Mouse (Mus musculus): ENCODE measurements around the gene Zscan21. TPM values are rescaled to one million over a fixed set of nuclear protein-coding genes. Genes with fewer than 3 reads are reported as not detected.
A peak's percentile ranks its signal among the peaks of the same experiment; 100 is the strongest.

Gene Zscan21
- 40.0 and 40.4 TPM in 2 replicates for polyA plus RNA-seq (2014; fragmentation: Nextera tagmentation; extraction: Ambion mirVana)

GRCm38 (mm10) chr5:138116255-138117198, at the start of gene Zscan21:
Gene Zscan21 (plus strand): TSS chr5:138116903.
- 7% methylated on average over 38 of the region's 38 CpGs for WGBS
- peaks cover 12% of the 10 kb centered on the region; the same call in 1 of the 2 replicates for H3K36me3 ChIP-seq (ENCODE audit: control insufficient read depth, insufficient read depth, low read length)
- no peaks in the 10 kb centered on the region for H3K27me3 ChIP-seq (ENCODE audit: control insufficient read depth, insufficient read depth, low read length)
- peak; percentile 91 for ATAC-seq (ENCODE audit: insufficient number of reproducible peaks, insufficient read depth, low FRiP score, low read depth)
- no peaks in the 10 kb centered on the region for H3K9me3 ChIP-seq (ENCODE audit: control insufficient read depth, low read length)
- peak within 1 kb of the TSS; percentile 87 to 94 for H3K27ac ChIP-seq (replicated peaks in 1 of 2; ENCODE audit: control insufficient read depth in 1 of 2, insufficient read depth in 1 of 2, low read depth in 2 of 2, low read length in 2 of 2)
- peaks cover 2 to 10% of the 10 kb centered on the region in 2 experiments; a peak in 3 of 4 replicates for H3K4me1 ChIP-seq (ENCODE audit: control insufficient read depth in 2 of 2, insufficient read depth in 2 of 2, low read length in 2 of 2)
- H3K9ac ChIP-seq (ENCODE audit: low read length) = peak within 1 kb of the TSS; percentile 87
- peak within 1 kb of the TSS; percentile 87 for H3K4me2 ChIP-seq (ENCODE audit: low read length)
- H3K4me3 ChIP-seq (ENCODE audit: control insufficient read depth in 1 of 2, insufficient read depth in 1 of 2, low read depth in 1 of 2, low read length in 2 of 2) = peak within 1 kb of the TSS; percentile 64 to 66

GRCm38 (mm10) chr5:138073803-138074202, 42.9 kb upstream of the Zscan21 start:
- Histone ChIP-seq H3K27ac (replicated peaks in 1 of 2; ENCODE audit: control insufficient read depth in 1 of 2, insufficient read depth in 1 of 2, low read depth in 2 of 2, low read length in 2 of 2) (no peak overlapping the region), H3K36me3 (ENCODE audit: control insufficient read depth, insufficient read depth, low read length) (no peaks in the 10 kb centered on the region), H3K4me1 (ENCODE audit: control insufficient read depth in 2 of 2, insufficient read depth in 2 of 2, low read length in 2 of 2) (no peaks in the 10 kb centered on the region), H3K9me3 (ENCODE audit: control insufficient read depth, low read length) (no peaks in the 10 kb centered on the region), H3K4me3 (ENCODE audit: control insufficient read depth in 1 of 2, insufficient read depth in 1 of 2, low read depth in 1 of 2, low read length in 2 of 2) (no peak overlapping the region), H3K9ac (ENCODE audit: low read length) (no peak overlapping the region), H3K27me3 (ENCODE audit: control insufficient read depth, insufficient read depth, low read length) (no peaks in the 10 kb centered on the region), H3K4me2 (ENCODE audit: low read length) (no peak overlapping the region)
- 76% methylated on average over 4 of the region's 4 CpGs for WGBS
- ATAC-seq (ENCODE audit: insufficient number of reproducible peaks, insufficient read depth, low FRiP score, low read depth) = no peak

DNA sequence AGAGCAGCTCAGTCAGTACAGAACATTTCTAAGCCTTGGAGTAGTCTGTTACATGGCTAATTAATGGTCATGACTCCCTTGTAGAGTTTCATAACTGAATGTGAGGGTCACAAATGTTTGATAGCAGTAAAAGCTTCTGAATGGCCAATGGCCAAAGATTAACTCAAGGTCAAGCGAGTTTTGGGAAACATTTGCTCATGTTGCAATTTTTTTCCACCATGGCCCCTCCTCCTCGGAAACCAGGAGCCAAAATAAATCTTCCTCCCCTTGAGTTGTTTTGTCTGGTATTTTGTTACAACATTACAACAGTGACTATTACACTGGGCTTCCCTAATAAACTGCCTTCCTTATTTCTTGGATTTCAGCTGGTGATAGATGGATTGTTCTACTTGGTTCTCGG, 41.0 kb upstream of the Zscan21 start:
- ATAC-seq (ENCODE audit: insufficient number of reproducible peaks, insufficient read depth, low FRiP score, low read depth) = no peak
- Histone ChIP-seq H3K27ac (replicated peaks in 1 of 2; ENCODE audit: control insufficient read depth in 1 of 2, insufficient read depth in 1 of 2, low read depth in 2 of 2, low read length in 2 of 2) (no peak overlapping the region), H3K4me1 (ENCODE audit: control insufficient read depth in 2 of 2, insufficient read depth in 2 of 2, low read length in 2 of 2) (no peaks in the 10 kb centered on the region), H3K4me3 (ENCODE audit: control insufficient read depth in 1 of 2, insufficient read depth in 1 of 2, low read depth in 1 of 2, low read length in 2 of 2) (no peak overlapping the region), H3K9me3 (ENCODE audit: control insufficient read depth, low read length) (no peaks in the 10 kb centered on the region), H3K27me3 (ENCODE audit: control insufficient read depth, insufficient read depth, low read length) (no peaks in the 10 kb centered on the region), H3K4me2 (ENCODE audit: low read length) (no peak overlapping the region), H3K9ac (ENCODE audit: low read length) (no peak overlapping the region), H3K36me3 (ENCODE audit: control insufficient read depth, insufficient read depth, low read length) (no peaks in the 10 kb centered on the region)
- WGBS = 68% methylated on average over 3 of the region's 3 CpGs

DNA sequence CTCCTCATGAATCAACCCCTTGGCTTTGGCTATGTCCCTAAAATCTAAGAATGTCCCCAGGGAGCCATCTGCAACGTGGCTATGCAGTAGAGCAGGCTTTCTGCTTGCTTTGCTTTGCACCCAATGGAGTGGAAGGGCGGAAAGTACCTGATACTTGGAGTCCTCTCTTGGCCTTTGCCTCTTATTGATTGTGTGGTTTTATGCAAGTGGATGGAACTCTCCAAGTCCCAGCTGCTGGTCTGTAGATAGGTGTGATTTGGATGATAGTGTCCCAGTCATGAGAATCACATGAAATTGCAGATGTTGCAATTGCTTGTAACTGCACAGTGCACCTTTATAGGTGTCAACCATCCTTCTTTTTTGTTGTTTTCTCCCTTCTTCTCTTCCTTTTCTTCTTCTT, 40.6 kb upstream of the Zscan21 start:
- 43% methylated on average over 2 of the region's 2 CpGs for WGBS
- no peak overlapping the region for H3K27ac ChIP-seq (replicated peaks in 1 of 2; ENCODE audit: control insufficient read depth in 1 of 2, insufficient read depth in 1 of 2, low read depth in 2 of 2, low read length in 2 of 2)
- no peaks in the 10 kb centered on the region for H3K4me1 ChIP-seq (ENCODE audit: control insufficient read depth in 2 of 2, insufficient read depth in 2 of 2, low read length in 2 of 2)
- H3K27me3 ChIP-seq (ENCODE audit: control insufficient read depth, insufficient read depth, low read length) = no peaks in the 10 kb centered on the region
- ATAC-seq (ENCODE audit: insufficient number of reproducible peaks, insufficient read depth, low FRiP score, low read depth) = no peak
- H3K9ac ChIP-seq (ENCODE audit: low read length) = no peak overlapping the region
- H3K36me3 ChIP-seq (ENCODE audit: control insufficient read depth, insufficient read depth, low read length) = no peaks in the 10 kb centered on the region
- no peaks in the 10 kb centered on the region for H3K9me3 ChIP-seq (ENCODE audit: control insufficient read depth, low read length)
- no peak overlapping the region for H3K4me2 ChIP-seq (ENCODE audit: low read length)
- H3K4me3 ChIP-seq (ENCODE audit: control insufficient read depth in 1 of 2, insufficient read depth in 1 of 2, low read depth in 1 of 2, low read length in 2 of 2) = no peak overlapping the region

- ATAC-seq (ENCODE audit: insufficient number of reproducible peaks, insufficient read depth, low FRiP score, low read depth) = no peak
- no peaks in the 10 kb centered on the region for H3K9me3 ChIP-seq (ENCODE audit: control insufficient read depth, low read length)
- 84% methylated on average over 5 of the region's 5 CpGs for WGBS
- H3K36me3 ChIP-seq (ENCODE audit: control insufficient read depth, insufficient read depth, low read length) = no peaks in the 10 kb centered on the region
- no peak overlapping the region for H3K27ac ChIP-seq (replicated peaks in 1 of 2; ENCODE audit: control insufficient read depth in 1 of 2, insufficient read depth in 1 of 2, low read depth in 2 of 2, low read length in 2 of 2)
- H3K4me1 ChIP-seq (ENCODE audit: control insufficient read depth in 2 of 2, insufficient read depth in 2 of 2, low read length in 2 of 2) = peaks cover 0 to 3% of the 10 kb centered on the region in 2 experiments; a peak in 1 of 4 replicates
- H3K4me3 ChIP-seq (ENCODE audit: control insufficient read depth in 1 of 2, insufficient read depth in 1 of 2, low read depth in 1 of 2, low read length in 2 of 2) = no peak overlapping the region
- H3K27me3 ChIP-seq (ENCODE audit: control insufficient read depth, insufficient read depth, low read length) = no peaks in the 10 kb centered on the region
- no peak overlapping the region for H3K4me2 ChIP-seq (ENCODE audit: low read length)
- H3K9ac ChIP-seq (ENCODE audit: low read length) = no peak overlapping the region
Measured at GRCm38 (mm10) chr5:138080456-138080855, 36.2 kb upstream of the Zscan21 start.

- no peaks in the 10 kb centered on the region for H3K9me3 ChIP-seq (ENCODE audit: control insufficient read depth, low read length)
- H3K36me3 ChIP-seq (ENCODE audit: control insufficient read depth, insufficient read depth, low read length) = no peaks in the 10 kb centered on the region
- no peaks in the 10 kb centered on the region for H3K27me3 ChIP-seq (ENCODE audit: control insufficient read depth, insufficient read depth, low read length)
- H3K4me1 ChIP-seq (ENCODE audit: control insufficient read depth in 2 of 2, insufficient read depth in 2 of 2, low read length in 2 of 2) = peaks cover 0 to 10% of the 10 kb centered on the region in 2 experiments; a peak in 2 of 4 replicates
- H3K4me3 ChIP-seq (ENCODE audit: control insufficient read depth in 1 of 2, insufficient read depth in 1 of 2, low read depth in 1 of 2, low read length in 2 of 2) = no peak overlapping the region
- no peak for ATAC-seq (ENCODE audit: insufficient number of reproducible peaks, insufficient read depth, low FRiP score, low read depth)
- no peak overlapping the region for H3K9ac ChIP-seq (ENCODE audit: low read length)
- H3K4me2 ChIP-seq (ENCODE audit: low read length) = no peak overlapping the region
- no peak overlapping the region for H3K27ac ChIP-seq (replicated peaks in 1 of 2; ENCODE audit: control insufficient read depth in 1 of 2, insufficient read depth in 1 of 2, low read depth in 2 of 2, low read length in 2 of 2)
- WGBS = 79% methylated on average over 9 of the region's 9 CpGs
Measured at GRCm38 (mm10) chr5:138081446-138081845, 35.3 kb upstream of the Zscan21 start.

GRCm38 (mm10) chr5:138083318-138083900, 33.3 kb upstream of the Zscan21 start:
- no peak for ATAC-seq (ENCODE audit: insufficient number of reproducible peaks, insufficient read depth, low FRiP score, low read depth)
- no peaks in the 10 kb centered on the region for H3K27me3 ChIP-seq (ENCODE audit: control insufficient read depth, insufficient read depth, low read length)

More at GRCm38 (mm10) chr5:138083318-138083900, 33.3 kb upstream of the Zscan21 start:
- H3K36me3 ChIP-seq (ENCODE audit: control insufficient read depth, insufficient read depth, low read length) = peaks cover 14% of the 10 kb centered on the region
- no peak overlapping the region for H3K27ac ChIP-seq (replicated peaks in 1 of 2; ENCODE audit: control insufficient read depth in 1 of 2, insufficient read depth in 1 of 2, low read depth in 2 of 2, low read length in 2 of 2)
- no peaks in the 10 kb centered on the region for H3K9me3 ChIP-seq (ENCODE audit: control insufficient read depth, low read length)
- H3K4me2 ChIP-seq (ENCODE audit: low read length) = no peak overlapping the region
- H3K4me3 ChIP-seq (ENCODE audit: control insufficient read depth in 1 of 2, insufficient read depth in 1 of 2, low read depth in 1 of 2, low read length in 2 of 2) = no peak overlapping the region
- WGBS = 62% methylated on average over 2 of the region's 2 CpGs
- no peak overlapping the region for H3K9ac ChIP-seq (ENCODE audit: low read length)
- peaks cover 0 to 14% of the 10 kb centered on the region in 2 experiments; a peak in 2 of 4 replicates for H3K4me1 ChIP-seq (ENCODE audit: control insufficient read depth in 2 of 2, insufficient read depth in 2 of 2, low read length in 2 of 2)

Data from heart, embryonic 14.5 days (tissue).